Mouse (Mus musculus) spleen, postnatal 14 days (tissue): ENCODE data around the gene Hdac6.
A peak's percentile ranks its signal among the peaks of the same experiment; 100 is the strongest.

Experiments
- DNase-seq, 2 experiments: peaks; one replicate each; pipeline ENCODE4 v3.0.0; 2021 to 2022; ENCODE audit warnings: low spot score in 2 of 2

Gene Hdac6

DNA sequence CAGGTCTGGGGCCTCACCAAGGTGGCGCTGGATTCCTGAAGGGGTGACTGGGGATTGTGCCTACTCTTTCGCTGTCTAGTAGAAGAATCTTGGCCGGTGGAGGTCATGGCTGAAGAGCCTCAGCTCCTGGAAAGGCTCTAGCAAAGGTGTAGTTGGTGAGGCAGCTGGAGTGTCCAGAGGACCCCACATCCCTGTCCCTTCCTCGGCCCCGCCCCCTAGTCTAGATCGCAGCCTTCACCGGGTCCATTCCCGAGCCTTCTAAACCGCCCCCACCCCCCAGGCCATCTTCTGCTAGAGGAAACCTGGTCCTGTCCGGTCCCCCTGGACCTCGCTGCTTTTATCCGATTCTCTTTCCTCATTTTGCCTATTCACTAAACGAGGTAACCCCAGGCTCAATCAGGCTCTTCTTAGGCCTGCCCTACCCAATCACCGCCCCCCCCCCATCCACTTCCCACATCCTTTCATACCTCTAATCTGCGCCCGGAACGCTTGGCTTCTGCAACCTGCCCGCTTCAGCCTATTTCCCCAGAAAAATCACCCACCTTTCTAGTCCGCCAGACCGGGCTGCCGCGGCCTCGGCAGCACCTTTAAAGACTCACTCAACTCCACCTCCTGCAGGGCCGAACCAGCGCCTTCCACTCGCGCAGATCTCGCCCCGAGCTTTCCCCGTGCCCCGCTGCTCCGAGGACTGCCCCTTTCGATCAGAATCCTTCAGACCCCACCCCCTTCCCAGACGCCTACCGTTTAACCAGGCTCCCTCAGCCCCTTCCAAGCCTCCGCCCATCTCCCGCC is at the start of gene Hdac6:
Gene Hdac6, minus strand, starts transcription at position 782 of the 792 bp plus-strand sequence.
- no peak for DNase-seq

DNA sequence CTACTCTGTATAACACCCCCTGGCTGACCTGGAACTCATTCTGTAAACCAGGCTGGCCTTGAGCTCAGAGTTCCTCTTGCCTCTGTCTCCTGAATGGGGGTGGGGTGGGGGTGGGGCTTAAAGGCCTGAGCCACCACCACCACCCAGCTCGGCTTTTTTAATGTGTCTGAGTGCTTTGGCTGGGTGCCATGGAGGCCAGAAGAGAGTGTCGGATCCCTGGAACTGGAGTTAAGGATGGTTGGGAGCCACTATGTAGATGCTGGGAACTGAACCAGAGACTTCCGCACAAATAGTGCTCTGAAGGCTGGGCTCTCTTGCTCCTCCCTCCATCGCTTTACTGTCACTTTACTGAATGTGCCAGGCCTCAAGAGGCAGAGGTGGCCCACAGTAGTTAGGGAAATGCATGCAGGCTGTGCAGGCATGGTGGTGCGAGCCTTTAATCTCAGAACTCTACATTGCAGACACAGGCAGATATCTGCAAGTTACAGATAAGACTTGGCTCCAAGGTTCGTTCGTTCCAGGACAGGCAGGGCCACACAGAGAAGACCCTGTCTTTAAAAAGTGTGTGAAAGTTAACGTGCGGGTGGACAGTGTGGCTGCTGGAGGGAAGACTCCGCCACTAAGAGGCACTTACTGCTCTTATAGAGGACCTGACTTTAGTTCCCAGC is 45.5 kb upstream of the Hdac6 start:
- DNase-seq, result peak in 1 of 2 experiments; percentile 4

DNA sequence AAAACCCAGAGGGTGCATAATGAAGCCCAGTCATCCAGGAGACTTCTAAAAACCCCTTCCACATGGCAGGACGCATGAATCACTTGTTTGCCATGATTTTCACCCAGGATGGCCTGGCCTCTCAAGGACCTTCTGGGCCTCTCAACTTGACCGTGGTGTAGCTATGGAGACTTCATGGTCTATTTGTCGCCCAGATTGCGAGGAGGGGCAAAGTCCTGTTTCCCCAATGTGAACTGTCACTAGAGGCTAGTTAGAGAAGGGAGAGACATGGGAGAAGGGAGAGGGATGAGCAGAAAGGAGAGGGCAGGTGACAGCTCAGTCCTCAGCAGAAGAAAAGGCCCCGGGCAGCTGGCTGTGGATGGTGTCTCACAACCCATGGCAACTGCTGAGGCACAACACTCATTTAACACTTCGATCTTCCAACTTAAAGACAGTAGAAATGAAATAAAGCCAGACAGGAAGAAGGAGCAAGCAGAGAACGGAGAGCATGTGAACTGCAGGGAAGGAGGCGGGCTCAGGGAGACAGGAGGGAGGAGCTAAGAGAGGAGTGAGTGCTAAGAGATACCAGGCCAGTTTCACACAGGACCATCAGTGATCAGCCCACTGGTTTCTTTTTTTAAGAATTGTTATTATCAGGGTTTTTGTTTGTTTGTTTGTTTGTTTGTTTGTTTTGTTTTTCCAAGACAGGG is 44.8 kb upstream of the Hdac6 start:
- no peak for DNase-seq

DNA sequence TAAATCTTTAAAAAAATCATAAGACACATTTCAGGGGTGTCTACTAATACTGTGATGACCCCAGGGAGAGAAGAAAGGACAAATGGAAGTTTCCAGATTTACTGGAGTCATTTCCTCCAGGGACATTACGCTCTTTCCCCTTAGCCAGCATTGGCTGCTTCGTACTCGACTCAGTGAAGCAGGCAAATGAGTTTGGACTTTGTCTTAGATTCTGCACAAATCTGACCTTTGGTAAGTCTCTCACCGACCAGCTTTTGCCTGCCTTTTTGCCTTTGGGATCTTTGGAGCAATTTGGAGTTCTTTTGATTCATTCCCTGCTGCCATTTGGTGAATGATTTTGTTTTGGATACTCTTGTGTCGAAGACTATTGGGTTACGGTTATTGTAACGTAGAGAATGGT is 33.7 kb upstream of the Hdac6 start:
- DNase-seq, result no peak

DNA sequence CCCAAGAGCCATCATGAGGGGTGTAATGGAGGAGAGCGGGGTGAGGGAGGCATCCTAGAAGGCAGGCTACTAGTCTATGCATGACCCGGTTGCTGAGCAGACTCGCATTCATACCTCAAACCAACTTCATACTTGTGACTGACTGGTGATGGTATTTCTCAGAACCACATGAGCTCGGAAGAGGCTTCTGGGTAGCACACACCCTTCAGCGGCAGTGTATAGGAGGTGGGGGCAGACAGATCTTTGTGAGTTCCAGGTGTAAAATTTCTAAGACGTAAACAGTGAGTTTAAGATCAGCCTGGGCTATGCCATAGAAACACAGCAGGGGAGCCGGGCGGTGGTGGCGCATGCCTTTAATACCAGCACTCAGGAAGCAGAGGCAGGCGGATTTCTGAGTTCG is 30.2 kb upstream of the Hdac6 start, which contains the start of gene Gata1:
Gene Gata1, minus strand, starts transcription at position 180 of the 400 bp plus-strand sequence.
- no peak for DNase-seq

DNA sequence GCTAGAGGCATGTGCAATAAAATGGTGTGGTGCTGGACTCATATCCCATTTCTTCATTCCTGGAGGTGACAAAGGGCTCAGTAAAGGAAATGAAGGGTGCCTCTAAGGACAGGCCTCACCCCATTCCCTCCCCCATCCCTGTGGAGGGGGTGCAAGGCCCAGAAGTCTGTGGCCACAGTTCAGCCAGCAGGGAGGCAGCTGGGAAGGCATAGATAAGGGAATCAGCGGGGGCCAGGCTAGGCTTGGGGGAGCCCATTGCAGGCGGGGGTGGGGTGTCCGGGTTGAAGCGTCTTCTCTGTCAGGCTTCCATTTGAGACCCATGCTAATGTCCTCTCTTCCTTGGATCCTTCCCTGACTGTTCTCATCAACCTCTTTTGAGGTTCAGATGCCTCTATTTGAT is 23.6 kb upstream of the Hdac6 start:
- DNase-seq, result peak; percentile 51 to 72

DNA sequence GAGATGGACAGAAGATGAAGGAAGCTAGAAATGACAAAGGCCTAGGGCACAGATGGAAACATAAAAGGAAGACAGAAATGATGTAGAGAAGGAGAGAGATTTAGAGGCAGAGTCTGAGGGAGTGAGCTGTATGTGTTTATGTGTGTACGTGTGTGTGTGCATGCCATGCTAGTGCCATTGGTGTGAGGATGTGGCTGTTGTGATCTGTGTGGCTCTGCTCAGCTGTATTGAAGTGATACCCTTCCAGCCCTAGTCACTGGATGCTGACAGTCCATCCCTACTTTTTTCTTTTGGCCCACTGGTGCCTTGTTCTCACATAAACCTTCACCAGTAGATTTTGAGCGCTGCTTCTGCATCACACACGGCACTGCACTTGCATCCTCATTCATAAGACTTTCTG is 21.2 kb upstream of the Hdac6 start:
- DNase-seq, result no peak

DNA sequence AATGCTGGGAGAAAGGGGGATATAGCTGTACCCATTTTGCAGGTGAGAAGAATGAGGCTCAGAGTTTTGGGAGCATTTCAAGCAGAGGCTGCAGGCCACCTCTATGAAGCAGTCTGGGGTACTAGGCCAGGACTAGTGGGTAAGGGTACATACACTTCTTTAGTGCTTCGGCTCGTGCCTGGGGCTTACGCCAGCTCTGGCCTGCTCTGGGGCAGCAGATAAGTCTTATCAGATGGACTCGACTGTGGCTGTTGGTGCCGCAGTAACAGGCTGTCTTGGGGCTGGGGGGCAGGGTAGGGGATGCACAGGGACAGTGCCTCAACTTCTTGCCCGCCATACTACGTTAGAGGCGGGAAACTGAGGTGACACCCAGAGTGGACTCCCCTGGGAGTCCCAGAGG is 20.5 kb upstream of the Hdac6 start:
- no peak for DNase-seq

DNA sequence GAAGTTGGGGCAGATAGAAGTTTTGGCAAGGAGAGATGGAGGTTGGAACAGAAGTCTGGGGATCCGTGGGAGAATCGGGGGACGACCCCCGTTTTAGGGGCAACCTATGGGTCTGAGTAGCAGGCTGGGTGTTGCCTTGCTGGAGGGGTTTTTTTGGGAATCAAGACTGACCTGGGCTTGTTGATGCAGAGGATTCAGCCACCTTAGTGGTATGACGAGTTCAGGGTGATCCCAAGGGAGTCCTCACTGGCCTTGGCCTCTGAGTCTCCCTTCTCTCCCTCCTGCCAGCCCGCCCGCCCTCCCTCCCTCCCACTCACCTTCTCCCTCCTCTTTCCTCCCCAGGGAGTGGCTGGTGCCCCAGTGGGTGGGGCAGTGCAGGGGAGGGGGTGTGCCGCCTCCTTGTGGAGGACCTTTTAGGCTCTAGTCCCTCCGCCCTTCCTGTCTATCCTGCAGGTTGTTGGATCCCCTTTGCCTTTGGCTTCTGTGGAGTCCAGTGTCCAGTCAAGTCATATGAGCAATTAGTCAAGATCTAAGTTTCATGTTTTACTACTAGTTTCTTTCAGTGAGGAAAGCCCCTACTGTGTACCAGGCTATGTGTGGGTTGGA is 20.0 kb upstream of the Hdac6 start:
- DNase-seq, result peak; percentile 27 to 29

DNA sequence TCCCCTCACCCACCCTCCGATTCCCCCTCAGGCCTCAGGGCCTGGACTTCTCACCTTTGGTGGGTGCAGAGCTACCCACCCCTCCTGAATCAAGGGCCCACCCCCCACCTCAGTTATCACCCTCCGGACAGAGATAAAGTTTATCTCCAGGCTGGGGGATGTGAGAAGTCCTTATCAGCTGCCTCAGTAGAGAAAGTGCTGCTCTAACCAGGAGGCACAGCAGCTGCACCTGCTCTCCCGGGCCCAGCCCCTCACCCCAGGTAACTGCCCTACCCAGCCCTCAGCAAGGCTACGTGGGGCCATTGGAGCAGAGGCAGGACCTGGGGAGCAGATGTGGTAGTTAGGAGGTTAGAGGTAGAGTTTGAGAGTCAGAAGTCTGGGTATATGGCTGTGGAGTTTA is 18.5 kb upstream of the Hdac6 start:
- DNase-seq, result no peak

DNA sequence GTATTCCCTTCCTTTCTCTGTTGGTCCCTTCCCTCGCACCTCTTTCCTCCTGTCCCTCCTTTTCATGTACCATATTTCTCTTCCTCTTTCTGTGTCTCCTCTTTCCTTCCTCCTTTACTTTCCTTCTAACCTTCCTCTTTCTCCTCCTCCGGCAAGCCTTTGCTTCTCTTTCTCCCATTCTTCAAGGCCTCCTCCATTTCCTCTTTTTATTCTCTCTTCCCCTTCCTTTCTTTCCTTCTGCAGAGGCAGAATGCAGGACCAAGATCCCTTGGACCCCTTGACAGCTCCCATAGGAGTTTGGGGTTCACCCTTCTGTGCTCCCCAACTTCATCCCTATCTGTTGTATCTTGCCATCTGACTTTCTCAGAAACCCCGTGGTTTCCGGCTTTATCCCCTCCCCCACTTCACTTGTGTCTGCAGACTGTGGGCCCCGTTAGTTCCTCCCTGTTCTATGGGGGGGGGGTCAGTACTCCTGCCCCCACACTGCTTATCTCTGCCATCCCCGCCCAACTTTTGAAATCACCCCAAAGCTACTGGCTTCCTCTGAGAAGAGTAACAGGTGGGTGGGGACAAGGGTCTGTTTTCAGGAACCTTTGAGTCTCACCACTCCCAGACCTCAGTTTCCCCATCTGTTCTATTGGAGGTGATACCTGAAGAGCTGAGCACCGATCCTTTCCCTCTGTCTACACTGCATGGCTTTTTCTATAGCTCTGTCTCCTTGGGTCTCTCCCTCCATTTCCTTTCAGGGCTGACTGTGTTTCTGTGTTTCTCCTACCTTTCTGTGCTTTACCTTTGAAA is 16.3 kb upstream of the Hdac6 start:
- DNase-seq, result no peak

DNA sequence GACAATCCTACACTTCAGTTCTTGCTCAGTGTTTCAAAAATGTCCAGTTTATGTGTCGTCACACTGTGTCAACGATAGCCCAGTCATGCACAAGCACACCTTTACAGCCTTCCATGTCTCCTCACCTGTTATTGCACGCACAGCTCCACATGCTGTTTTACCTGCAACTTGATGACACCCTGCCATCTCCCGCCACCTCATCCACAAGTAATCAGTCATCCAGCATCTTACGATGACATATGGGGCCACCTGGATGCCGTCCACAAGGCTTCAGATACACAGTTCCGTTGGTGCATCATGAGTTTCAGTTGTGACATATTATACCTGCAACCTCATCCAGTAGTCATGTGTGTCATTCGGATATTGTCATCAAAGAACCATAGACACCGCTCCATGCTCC is 11.2 kb upstream of the Hdac6 start:
- DNase-seq, result no peak

DNA sequence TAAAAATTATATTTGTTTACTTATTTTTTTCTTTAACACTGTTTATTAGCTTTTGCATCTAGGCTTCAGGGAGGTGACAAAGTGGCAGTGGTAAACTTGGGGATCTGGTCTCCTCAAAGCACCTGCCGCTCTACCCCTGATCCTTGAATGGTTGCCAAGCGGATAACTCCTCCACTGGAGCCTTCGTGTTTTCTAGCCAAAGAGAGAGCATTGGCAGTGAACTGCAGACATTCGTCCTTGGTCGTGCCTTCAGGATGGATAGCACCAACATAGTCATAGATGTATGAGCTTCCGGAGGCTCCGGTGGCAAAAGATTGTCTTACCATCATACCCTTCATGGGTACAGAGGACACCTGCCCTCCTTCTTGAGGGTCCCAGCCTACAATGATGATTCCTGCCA is 2.4 kb upstream of the Hdac6 start:
- no peak for DNase-seq

DNA sequence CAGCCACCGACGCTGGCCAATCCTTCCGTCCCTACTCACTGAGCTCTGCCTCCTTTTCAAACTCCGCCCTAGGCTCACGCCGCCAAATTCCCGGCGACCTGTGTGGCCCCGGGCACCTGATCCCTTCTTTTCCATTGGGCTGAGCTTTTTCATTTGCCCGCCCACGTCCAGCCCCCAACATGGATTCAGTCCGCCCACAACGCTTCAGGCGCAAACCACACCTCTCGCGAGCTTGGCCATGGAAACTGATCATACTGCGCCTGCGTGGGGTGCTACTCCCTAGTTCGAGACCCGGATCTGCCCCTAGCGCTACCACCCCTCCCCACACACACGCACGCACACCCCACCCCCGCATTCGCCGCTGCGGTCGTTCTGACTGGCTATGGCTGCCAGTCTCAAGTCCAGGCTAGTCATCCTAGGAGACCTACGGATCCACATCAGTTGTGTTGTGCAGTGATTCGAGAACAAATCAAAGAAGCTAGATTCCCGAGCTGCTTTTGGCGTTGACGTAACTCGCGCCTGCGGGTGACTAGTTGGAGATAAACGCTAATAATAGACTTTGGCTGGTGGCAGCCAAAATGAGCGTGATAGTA is 307 bp upstream of the Hdac6 start:
- peak; percentile 65 to 74 for DNase-seq

DNA sequence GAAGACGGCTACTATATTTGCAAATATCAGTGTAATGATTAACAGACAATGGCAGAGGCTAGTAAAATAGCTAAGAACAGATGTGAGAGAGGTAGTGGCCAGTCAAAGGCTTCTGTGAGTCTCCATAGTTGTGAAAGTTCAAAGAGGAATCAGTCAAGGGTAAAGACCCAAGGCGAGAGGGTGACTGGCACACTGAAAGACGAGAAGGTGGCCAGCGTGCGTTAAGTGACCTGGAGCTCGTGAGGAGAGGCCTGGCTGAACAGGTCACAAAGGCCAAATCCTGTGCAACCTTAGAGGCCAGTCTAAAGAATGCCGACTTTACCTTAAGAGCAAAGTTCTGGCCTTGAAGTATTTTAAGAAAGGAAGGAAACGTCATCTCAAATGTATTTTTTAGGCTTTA is 2.1 kb downstream of the Hdac6 start:
- DNase-seq, result no peak

DNA sequence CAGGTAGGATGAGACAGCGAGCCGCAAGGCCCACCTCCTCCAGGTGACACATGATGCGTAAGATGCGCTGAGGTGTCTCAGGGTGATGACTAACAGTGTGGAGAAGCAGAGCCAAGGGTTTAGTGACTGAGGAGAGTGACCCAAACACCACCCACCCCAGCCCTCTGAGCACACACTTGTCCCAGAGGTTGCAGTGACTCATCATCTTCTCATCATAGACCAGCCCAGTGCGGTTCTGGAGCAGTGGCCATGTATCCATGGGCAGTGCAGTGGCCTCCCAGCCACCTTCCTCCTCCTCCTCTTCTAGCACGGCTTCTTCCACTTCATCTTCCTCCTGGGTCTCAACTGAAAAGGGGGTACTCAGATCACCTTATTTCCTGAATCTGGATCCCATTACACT is 10.0 kb downstream of the Hdac6 start:
- DNase-seq, result no peak

DNA sequence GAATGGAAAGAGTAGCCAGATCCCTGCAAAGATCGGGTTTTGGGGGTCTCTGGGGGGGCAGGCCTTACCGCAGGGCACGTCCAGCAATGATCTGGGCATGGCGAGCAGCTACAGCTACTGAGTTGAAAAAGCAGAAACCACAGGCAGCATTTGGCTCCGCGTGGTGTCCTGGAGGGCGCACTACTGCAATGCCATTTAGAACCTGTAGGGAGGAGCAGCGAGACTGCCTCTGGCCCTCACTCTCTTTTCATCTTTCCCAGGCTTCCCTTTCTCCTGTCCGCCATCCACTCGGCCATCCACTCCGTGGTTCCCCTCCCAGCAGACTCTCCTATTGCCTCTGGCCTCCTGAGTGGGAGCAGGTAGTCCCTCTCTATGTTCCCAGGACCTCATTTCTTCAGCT is 10.8 kb downstream of the Hdac6 start:
- no peak for DNase-seq

DNA sequence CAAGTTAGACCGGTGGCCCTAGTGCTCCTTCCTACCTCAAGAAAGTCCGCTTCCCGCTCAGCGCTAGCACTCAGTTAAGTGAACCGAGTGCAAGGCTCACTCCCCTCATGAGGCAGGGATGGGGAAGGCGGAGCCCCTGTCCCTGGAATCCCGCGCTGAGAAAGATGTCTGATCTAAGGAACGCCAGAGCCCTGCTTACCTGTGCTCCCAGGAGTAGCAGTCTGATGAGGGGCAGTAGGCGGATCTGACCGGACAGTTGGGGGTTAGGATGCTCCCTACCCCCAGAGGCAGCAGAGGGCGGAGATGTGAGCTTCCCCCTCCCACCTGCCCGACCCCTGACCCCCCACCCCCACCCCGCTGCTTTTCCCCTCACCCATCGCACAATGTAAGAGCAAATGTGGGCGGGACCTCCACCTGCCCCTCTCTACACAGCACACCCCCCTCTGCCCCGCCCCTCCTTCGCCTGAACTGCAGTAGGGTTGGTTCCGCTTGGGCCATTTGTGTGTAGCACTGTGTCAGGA is 19.4 kb downstream of the Hdac6 start, which contains the start of gene Eras:
Gene Eras, minus strand, starts transcription at position 338 of the 521 bp plus-strand sequence.
- no peak for DNase-seq

DNA sequence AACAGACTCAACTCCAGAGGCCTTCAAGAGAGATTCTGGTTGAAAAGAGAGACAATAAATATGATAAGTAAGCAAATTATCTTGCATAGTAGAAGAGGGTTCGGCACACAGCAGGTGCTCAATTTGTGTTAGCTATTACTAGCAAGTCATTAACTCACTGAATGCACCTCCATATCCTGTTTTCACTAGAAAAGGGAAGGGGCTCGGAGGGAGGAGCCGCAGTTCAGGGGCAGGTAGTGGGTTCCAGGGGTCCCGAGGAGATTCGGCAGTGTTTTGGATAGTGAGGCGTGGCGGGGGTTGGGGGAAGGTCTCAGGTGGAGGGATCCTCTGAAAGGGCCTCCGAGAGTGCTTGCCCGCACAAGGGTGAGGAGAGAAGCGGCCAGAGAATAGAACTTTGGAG is 20.6 kb downstream of the Hdac6 start:
- no peak for DNase-seq

DNA sequence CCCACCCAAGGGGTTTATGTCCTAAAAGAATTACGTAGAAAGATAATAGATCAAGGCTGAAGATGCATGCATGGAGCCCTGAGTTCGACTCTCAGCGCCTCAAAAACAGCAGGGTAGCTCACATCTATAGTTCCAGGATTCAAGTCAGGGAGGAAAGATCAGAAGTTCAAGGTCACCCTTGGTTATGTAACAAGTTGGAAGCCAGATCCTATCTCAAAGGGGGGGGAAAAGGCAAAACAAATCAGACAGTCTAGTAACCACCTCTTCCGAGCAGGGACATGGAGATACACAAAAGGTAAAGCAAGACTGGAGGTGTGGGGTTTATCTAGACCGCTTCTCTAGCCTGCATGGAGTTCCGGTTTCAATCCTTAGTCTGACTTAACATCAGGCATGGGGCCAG is 21.4 kb downstream of the Hdac6 start:
- no peak for DNase-seq

DNA sequence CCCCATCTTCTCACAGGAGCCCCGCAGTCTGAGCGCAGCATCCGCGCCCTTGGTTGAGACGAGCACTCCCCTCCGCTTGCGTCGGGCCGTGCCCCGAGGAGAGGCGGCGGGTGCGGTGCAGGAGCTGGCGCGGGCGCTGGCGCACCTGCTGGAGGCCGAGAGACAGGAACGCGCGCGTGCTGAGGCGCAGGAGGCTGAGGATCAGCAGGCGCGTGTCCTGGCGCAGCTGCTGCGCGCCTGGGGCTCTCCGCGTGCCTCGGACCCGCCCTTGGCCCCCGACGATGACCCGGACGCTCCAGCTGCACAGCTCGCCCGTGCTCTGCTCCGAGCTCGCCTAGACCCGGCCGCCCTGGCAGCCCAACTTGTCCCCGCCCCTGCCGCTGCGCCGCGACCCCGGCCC is 25.7 kb downstream of the Hdac6 start:
- DNase-seq, result no peak
